Mouse (Mus musculus) heart, postnatal 36 days (tissue): ENCODE results near the gene Prr12. TPM values are rescaled to one million over a fixed set of nuclear protein-coding genes. Genes with fewer than 3 reads are reported as not detected.

Source experiments
- DNase-seq, 2 experiments: peaks; one replicate each; pipeline ENCODE4 v3.0.0; 2021 to 2022
- intact Hi-C: fragments of 180-260 bp; cut with DNase I; formaldehyde crosslinking; loops from one replicate; pipeline ENCODE4 v1.15.1; 2025
- total RNA-seq, 2 experiments: library from RNA; stranded (reverse); gene quantifications; 2 replicates each; pipeline ENCODE4 v1.2.3; 2021

The Prr12 gene
- total RNA-seq, 2 experiments from 2014 or later, result 23.4 to 29.4 TPM

DNA sequence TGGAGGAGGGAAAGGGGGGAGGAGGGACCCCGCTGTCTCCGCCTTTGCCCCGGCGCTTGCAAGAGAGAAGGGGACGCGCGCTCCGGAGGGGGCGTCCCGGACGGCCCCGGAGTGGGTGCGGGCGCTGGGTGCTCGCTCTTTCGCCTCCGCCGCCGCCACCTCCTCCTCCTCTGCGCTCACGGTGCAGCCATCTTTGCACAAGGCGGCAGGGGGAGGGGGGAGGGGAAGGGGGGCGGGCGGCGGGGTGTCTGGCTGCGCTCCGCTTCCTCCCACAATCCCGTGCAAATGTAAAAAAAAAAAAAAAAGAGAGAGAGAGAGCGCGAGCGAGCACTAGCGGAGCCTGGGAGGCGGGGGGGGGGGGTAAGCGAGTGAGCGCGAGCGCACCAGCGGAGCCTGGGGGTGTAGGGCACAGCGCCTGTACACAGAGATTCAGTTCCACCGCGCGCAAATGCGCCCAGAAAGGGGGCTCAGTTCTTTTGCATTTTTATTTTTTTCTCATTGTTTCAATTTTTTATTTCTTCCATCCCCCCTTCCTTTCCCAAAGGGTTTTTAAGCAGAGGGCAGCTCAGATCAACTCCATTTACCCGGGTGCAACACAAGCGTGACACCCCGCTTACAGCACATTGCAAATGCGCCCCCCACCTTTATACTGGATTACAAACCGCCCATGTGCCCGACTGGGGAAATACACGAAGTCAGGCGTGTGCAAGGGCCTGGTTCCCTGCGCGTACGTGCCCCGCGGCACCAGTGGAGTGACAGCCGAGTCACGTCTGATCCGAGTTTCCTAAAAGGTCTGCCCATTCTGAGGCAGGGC lies 643 bp upstream of the Prr12 start:
- intact Hi-C loops, result loop anchor here (5.0 kb wide), 1 partner anchor 71 kb away; no protein-coding TSS in a partner anchor
- DNase-seq, result peak; percentile 67 to 89

DNA sequence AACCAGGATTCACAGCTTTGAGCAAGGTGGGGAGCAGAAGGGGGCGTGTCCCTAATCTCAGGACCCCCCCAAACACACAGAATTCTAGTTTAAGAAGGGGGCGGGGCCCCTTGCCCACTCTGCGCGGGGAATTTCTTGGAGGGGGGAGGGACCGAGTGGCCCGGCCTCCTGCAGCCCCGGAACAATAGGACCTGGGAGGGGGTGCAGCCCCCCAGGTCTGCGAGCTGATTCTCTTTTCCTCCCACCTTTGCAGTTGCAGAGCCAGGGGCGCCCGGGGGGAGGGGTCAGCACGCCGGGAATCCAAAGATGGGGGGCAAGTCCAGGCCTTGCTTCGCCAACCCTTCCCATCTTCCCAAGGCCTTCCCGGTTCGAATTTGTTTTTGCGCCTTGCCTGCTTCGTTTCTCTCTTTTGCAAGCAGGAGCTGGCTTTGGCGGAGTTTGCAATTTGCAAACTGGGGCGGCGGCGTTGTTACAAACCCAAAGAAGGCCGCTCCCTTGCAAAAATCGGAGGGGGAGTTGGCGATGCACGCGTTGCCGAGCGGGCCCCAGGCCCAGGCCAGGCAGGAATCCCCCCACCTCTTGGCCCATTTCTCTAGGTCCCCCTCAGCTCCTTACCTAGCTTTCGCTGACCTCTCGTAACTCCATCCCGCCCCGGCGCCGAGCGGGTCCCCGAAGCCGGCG lies 360 bp downstream of the Prr12 start:
- DNase-seq, result peak; percentile 41 to 63
- intact Hi-C loops, result loop anchor here (5.0 kb wide), 1 partner anchor 70 kb away; no protein-coding TSS in a partner anchor

DNA sequence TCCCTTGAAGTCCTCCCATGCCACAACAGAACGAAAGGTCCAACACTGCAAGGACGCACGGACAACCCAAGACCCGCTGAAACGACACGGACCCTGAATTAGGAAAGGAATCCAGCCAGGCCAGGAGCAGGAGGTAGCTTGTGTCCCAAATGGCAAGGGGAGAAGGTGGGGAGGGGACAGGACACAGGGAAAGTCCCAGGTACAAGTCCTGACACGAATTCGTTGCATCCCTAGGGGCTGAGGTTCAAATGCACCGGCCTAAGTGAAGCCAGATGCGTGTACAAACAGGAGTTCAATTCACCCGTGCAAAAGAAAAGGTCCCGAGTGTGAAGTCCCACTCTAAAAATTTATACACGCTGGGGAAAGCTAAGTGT lies 1.1 kb downstream of the Prr12 start:
- intact Hi-C loops, result loop anchor here (2.0 to 5.0 kb wide), 2 partner anchors 33 to 69 kb away; no protein-coding TSS in a partner anchor
- no peak for DNase-seq

DNA sequence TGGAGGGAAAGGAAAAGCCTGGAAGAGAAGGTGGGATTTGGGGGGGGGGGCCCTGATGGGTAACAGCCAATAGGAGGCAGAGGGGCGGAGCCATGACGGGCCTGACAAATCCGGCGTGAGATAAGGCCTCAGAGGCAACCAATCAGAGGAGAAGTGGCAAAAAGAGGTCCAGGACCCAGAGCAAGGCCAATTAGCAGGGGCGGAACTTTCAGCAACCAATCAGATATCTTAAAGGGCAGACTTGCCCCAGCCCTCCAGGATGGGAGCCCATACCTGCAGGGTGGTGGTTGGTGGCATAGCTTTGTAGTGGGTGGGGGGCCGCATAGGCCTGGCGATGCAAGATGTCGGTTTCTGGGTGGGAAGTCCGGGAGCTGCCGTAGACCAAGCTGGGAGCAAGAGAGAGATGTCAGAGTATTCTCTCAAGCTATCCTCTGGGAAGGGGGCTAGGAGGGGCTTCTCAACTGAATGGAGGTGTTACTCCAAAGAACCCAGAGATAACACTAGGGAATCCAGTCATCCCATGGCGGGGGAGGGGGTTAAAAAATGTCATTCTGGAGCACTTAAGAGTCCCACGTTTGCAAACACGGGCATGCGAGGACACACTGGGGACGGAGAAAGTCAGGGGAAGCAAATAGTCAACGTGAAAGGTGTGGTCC lies 1.6 kb downstream of the Prr12 start:
- peak; percentile 50 to 63 for DNase-seq
- intact Hi-C loops, result loop anchor here (2.0 to 5.0 kb wide), 2 partner anchors 32 to 69 kb away; no protein-coding TSS in a partner anchor

DNA sequence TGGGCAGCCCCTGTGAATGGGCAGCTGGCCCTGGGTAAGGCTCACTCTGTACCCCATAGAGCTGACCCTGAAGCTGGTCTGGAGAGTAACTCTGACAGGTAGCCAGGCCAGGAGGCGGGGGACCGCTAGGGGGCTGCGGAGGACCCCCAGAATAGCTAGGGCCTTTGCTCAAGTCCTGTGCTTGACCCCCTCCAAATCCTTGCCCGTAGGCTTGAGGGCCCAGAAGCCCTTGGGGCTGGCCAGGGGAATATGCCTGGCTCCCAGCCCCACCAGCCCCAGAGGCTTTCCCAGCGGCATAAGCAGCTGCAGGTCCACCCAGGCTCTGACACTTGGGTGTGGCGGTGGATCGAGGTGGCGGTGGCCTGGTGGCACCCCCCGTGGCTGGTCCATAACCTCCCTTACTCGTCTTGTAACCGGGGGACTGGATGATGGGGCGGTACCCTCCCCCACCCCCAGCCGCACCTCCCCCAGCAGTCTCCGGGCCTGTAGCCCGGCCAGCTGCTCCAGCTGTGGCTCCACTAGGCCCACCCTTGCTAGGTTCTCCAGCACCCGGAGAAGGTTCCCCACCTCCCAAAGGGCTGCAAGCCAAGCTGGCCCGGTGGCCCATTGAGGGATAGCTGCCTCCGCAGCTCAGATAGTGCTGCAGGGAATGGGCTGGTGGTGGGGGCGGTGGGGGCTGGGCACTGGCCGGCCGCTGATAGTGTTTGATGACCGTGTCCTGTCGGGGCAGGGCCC lies 3.6 kb downstream of the Prr12 start:
- DNase-seq, result peak in 1 of 2 experiments; percentile 39
- intact Hi-C loops, result no loop called here

DNA sequence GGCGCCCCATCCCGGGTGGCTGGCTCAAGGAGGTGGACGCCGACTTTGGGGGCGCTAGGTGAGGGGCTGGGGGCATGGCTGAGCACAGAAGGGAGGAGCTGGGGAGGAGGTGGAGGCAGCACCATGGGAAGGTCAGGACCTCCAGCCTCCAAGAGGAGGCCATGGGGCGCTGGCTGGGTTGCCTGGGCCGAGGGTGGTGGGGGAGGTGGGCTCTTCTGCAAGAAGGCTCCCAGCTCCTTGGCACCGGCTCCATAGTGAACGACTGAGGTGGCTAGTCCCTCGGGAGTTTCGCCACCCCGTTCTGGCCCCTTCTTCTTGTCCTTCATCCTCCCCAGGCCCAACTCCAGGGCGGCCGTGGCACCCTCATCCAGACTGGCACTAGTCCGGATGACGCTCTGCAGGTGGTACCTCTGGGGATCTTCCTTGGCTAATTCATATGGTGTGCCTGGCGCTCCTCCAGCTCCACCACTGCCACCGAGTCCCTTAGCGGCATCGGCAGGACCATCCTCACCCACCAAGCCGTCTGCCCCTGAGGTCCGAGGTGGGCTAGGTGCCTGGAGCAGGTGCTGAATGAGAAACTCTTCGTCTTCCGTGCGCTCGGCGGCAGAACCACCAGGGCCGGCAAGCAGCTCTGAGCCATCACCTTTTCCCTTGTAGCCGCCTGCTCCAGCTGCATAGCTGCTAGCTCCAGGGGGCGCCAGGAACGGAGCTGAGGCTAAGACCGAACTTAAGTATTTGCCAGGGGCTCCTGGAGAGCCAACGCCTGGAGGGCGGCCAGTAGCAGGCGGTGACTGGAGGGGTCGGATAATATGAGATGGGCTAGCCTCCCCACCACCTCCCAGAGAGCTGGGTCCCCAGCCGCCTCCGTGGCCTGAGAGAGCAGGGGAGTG lies 4.4 kb downstream of the Prr12 start:
- intact Hi-C loops, result no loop called here
- DNase-seq, result no peak

DNA sequence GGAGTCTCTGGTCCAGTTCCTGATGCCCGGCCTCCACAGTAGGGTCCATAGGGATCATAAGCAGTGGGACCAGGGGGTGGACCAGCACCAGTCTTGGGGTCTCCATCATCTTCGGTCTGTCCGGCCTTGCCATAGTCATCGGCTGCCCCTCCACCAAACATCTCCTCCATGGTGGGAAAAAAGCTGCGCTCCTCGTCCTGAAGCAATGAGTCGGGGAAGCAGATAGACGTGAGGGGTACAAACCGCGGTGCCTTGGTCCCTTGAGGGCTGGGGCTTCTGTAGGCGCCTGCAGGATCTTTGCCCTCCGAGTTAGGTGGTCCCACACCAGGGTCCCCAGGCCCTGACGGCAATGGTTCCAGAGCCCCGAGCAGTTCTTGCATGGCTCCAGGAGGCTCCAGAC lies 5.2 kb downstream of the Prr12 start:
- DNase-seq, result no peak
- intact Hi-C loops, result no loop called here

DNA sequence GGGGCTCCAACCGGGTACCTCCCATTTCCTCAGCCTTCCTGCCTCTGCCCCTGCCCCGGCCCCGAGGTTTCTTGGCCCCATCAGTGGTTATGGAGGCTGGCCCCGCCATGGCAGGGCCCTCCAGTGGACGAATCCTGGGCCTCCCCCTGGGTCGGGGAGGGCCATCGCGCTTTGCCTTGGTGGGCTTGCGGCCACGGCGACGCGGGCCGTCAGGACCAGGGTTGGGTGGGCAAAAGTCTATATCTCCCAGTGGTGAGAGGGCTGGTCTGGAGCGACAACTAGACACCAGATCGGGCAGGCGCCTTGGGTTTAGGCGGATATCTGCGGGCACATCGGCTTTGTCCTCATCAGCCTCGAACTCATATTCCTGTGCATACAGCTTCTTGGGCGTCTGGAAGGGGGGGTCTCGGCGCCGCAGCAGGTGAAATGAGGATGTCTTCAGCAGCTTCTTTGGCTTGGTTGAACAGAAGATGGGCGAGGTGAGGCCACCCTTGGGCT lies 5.8 kb downstream of the Prr12 start:
- DNase-seq, result no peak
- intact Hi-C loops, result no loop called here

DNA sequence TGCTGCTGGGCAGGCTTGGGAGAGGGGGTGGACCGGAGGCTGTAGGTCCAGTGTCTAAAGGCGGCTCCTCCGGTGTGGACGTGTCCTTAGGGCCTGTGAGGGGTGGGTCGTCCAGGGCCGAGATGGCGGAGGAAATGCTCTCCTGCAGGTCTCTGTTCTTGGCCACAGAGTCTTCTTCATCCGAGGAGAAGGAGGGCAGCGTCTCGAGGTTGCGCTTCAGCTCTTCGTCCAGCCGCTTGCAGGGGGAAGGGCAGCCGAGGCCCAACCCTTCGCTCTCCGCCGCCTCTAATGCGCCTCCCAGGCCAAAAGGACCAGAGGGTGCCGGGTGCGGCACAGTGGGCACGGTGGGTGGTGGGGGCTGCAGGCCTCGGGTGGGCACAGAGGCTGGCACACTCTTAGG lies 6.9 kb downstream of the Prr12 start:
- intact Hi-C loops, result no loop called here
- no peak for DNase-seq

DNA sequence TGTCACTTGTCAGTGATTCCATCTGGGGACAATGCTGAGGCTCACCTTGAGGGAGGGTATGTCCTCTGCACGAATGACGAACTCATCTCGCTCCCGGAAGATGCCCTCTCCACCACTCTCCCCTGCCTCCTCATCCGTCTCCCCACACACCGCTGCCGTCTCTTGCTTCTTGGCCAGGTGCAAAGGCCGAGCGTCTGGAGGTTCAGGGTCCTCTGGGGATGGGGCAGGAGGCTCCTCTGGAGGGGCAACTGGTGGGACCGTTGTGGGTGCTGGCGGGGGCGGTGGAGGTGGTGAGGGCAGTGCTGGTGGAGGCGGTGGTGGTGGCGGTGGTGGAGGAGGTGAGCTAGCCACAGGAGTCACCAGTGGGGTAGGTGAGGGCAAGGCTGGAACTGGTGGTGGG lies 9.4 kb downstream of the Prr12 start:
- intact Hi-C loops, result no loop called here
- no peak for DNase-seq

DNA sequence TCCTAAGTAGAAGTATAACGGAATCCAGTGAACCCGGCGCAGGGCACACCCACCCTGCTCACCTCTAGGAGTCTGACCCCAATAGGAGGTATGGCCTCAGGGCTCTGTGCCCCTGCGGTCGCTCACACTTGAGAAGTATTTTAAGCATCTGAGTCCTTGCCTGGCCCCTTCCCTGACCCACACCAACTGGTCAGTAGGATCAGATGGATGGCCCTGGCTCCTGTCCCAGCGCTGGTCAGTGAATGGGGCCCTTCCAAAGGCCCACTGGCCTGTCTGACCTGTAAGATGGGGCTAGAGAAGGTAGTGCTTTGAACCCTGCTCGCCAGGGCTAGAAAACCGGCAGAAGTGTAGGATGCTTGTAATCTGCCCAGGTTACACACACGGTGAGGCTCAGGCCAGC lies 11.8 kb downstream of the Prr12 start:
- intact Hi-C loops, result no loop called here
- DNase-seq, result no peak

DNA sequence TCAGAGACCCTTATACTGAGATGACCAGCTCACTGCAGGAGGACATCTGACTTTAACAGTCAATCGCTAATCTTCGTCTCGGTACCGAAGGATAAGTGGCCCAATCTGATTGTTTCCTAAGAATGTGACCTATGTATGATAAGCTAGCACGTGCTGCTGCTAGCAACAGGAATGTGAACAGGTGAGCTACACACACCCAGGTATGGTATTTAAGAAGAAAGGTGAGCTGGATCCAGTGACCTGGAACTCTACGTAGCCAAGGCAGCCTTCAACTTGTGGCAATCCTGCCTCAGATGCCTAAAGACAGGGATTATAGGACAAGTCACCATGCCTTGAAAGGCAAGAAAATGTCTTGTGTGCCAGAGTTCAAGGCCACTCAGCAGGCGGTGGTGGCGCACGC lies 14.3 kb downstream of the Prr12 start:
- DNase-seq, result no peak
- intact Hi-C loops, result no loop called here

DNA sequence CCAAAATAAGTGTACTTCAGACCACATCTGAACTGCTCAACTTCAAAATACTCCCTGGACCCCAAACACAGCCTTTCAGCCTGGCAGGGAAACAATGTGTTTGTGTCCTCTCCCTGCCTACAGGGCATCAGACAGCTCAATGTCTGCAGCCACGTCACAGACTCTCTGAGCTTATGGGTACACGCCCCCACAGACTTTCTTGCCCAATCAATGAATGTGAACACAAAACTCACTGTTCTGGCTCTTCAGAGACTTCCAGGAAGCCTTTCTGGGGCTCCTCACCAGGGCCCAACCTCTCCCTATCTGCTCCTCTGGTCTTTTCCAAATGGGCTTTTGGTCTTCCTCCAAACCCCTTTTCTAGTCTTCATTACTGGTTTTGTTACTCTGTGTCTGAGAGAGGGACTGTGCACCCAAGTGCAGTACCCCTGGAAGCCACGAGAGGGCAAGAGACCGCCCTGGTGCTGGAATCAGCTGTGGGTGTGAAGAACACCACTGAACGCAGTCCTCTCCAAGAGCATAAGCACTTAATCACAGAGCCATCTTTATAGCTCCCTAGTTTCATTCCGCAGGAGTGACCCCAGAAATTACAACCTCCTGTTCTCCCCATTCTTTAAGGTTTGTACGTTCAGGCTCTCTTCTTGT lies 14.8 kb downstream of the Prr12 start:
- intact Hi-C loops, result no loop called here
- DNase-seq, result peak; percentile 53 to 66

DNA sequence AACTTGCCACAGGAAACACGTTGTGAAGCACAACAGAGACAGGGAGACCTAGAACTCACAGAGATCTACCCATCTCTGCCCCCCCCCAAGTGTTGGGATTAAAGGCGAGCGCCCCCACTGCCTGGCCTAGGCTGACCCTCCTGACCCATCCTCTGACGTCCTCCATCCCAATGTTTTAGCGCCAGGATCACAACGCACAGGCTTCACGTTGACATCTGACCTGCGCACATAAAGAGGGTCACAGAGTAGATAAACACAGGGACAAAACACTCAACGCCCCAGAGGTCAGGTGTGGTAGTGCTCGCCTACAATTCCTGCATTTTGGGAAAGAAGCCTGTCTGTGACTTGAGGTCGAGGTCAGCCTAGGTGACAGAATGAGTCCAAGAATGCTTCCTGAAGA lies 16.0 kb downstream of the Prr12 start:
- intact Hi-C loops, result no loop called here
- DNase-seq, result no peak

DNA sequence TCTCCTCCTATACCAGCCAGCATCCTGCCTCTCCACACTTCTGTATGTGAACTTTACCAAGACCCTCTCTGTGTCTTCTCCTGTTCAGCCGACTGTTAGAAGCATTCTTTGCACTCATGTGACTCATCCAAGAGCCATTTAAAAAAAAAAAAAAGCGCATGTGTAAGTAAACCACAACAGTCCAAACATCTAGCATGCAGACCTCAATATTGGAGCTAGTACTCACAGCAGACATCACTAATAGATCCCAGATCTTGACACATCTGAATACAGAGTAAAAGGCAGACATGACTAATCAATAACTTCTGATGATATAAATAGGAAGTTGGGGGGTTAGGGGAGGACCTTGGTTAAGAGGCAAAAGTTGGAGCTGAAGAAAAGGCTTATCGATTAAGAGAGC lies 17.1 kb downstream of the Prr12 start:
- intact Hi-C loops, result no loop called here
- no peak for DNase-seq

DNA sequence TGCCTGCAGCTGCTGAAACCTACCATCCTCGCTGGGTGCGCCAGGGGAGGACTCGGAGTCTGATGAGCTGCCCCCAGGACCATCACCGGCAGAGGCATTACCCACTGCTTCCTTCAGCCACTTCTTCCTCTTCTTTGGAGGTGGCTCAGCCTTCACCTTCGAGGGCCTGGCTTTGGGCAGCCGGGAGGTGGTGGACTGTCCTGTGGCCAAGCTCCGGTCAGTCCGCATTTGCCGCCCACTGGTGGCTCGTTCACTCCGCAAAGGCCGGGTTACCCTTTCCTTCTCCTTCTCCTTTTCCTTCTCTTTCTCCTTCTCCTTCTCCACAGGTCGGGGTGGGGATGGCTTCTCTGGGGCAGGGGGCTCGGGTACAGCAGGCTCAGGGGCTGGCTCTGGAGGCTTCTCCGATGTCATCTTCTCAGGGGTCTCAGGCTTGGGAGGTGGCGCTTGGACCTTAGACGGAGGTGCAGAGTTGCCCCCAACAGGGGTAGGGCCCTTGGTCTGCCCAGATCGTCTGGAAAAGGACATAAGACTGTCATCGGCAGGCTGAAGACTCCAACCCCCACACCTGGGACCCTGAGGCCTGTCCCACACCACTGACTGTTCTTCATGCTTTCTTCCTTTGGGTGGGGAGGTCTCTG lies 18.8 kb downstream of the Prr12 start:
- intact Hi-C loops, result no loop called here

DNA sequence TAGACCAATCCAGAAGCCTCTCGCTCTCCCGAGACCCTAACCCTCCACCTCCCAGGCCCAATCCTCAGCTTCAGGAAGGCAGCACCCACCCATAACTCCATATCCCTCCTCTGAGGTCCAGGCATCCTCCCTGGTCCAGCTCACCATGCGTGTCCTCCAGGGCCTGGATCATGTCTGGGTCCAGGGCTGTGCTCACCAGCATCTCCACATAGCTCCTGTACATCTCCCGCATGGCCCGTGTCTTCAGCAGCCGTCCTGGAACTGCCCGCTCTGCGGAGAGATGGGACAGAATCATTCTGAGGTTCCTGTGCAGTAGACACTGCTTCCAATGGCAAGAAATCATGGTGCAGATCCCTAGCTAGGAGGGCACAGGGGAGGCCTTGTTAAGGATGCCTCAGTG lies 21.8 kb downstream of the Prr12 start:
- no peak for DNase-seq
- intact Hi-C loops, result no loop called here

More for the DNA sequence above, 18.8 kb downstream of the Prr12 start:
- DNase-seq, result no peak

DNA sequence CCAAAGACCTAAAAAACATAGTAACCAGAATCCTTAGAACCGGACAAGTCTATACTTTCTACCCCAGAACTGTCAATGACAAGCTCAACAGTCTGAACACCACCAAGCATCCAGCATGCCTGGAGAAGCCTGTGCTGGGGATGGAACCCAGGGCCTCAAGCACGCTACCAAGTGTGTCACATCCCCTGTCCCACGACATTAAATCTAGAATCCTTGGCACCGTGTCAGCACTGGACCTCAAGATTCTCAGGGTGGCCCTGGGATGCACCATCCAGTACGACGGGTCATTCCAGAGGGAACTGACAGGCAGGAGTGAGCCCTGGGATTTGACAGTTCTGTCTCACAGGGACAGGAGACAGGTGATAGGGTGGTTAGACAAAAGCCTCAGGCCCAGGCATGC lies 22.7 kb downstream of the Prr12 start:
- intact Hi-C loops, result no loop called here
- DNase-seq, result no peak

DNA sequence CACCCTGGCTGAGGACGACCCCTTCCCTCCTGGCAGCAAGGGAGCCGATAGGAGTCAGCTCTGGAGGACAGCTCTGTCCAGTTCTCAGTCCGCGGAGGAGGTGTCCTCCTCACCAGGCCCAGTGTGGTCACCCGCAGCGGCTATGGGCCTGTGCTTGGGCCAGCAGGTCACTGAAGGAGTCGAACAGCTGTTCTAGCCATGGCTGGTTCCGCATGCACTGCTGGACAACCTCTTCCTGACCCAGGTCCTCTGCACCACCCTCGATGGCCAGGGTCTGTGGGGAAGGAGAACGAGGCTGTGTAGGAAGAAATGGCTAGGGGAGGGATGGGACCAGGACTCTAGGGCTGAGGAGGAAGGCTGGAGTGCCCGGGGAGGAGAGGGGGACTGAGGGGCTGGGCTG lies 24.3 kb downstream of the Prr12 start:
- no peak for DNase-seq
- intact Hi-C loops, result no loop called here
